Mouse (Mus musculus) liver, embryonic 12.5 days (tissue): ENCODE measurements at regions not wholly inside any gene's neighbourhood (a gene's known extent, or its start where the extent isn't known, plus 50 kb on each side); places are given as distances from the start of the nearest gene placed in this dataset.

Experiments
- ATAC-seq: fragments of 200-750 bp; cut with Nextera tagmentation; 2 replicates; pipeline ENCODE4 v1.8.0; 2017; ENCODE audit warnings: moderate number of reproducible peaks, mild to moderate bottlenecking, moderate library complexity
- H3K27ac ChIP-seq: fragments of 300-500 bp; sonication (generic); 2 replicates; pipeline ENCODE4 v1.5.1; 2016; ENCODE audit warnings: mild to moderate bottlenecking
- H3K27me3 ChIP-seq: fragments of 300-500 bp; sonication (generic); replicated peaks from 2 replicates; pipeline ENCODE4 v1.6.1; 2016; ENCODE audit warnings: mild to moderate bottlenecking, moderate library complexity
- H3K36me3 ChIP-seq: fragments of 300-500 bp; sonication (generic); 2 replicates; pipeline ENCODE4 v1.6.1; 2016; ENCODE audit warnings: mild to moderate bottlenecking, moderate library complexity
- H3K4me1 ChIP-seq: fragments of 300-500 bp; sonication (generic); 2 replicates; pipeline ENCODE4 v1.6.1; 2016
- H3K4me2 ChIP-seq: fragments of 300-500 bp; sonication (generic); 2 replicates; pipeline ENCODE4 v1.6.1; 2016; ENCODE audit warnings: mild to moderate bottlenecking, moderate library complexity
- H3K4me3 ChIP-seq: fragments of 300-500 bp; sonication (generic); 2 replicates; pipeline ENCODE4 v1.5.1; 2016; ENCODE audit warnings: mild to moderate bottlenecking, moderate library complexity
- H3K9ac ChIP-seq: fragments of 300-500 bp; sonication (generic); 2 replicates; pipeline ENCODE4 v1.6.1; 2016; ENCODE audit warnings: mild to moderate bottlenecking, moderate library complexity
- H3K9me3 ChIP-seq: fragments of 300-500 bp; sonication (generic); replicated peaks from 2 replicates; pipeline ENCODE4 v1.6.1; 2016; ENCODE audit warnings: mild to moderate bottlenecking, moderate library complexity
- WGBS: fragments of 180-500 bp; shearing (Covaris S2); methylation state at CpG from one replicate; pipeline ENCODE4 v1.1.7; 2016; ENCODE audit not compliant: insufficient replicate concordance; 5-methylcytosine and 5-hydroxymethylcytosine counted together

DNA sequence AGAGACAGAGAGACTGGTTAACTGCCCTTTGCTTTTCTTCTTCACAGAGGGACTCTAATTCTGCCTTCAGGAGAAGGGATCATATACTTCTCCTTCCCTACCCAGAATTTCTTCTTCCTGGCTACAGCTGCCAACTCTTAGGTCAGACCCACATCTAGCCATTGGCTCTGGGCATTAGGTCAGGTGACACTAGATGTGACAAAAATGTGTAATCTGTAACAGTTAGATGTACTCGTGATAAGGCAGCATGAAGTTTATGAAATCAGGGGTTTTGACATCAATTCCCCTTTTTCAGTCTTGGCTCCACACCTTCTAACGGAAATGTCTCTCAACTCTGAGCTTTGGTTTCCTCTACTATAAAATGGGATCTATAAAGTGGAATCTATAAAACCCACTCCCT is 428.4 kb downstream of the Bmper start:
- Histone ChIP-seq H3K4me1 (no peaks in the 10 kb centered on the region), H3K9ac (no peak overlapping the region), H3K27ac (no peak overlapping the region), H3K4me3 (no peak overlapping the region), H3K4me2 (no peak overlapping the region), H3K27me3 (no peaks in the 10 kb centered on the region), H3K9me3 (no peaks in the 10 kb centered on the region), H3K36me3 (no peaks in the 10 kb centered on the region)
- WGBS = 53% methylated on average over 2 of the region's 2 CpGs
- ATAC-seq = no peak

DNA sequence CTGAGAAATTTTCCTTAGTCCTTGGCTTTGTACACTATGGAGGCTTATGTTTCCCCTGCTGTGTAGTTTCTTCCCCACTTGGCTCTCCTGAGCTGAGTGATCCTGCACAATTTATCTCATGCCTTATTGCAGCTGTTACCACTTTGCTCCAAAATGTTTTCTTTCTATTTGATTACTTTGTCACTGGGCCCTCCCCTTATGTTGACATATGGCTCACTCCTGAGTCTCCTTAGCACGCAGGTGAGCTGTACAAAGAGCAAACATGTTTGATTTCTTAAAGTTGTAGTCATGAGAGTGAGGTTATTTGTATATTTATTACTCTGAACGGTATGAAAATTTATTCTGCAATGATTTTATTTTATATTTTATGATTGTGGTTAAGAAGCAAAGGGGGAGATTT is 430.2 kb downstream of the Bmper start:
- Histone ChIP-seq H3K9ac (no peak overlapping the region), H3K36me3 (no peaks in the 10 kb centered on the region), H3K9me3 (no peaks in the 10 kb centered on the region), H3K4me2 (no peak overlapping the region), H3K4me3 (no peak overlapping the region), H3K27ac (no peak overlapping the region), H3K27me3 (no peaks in the 10 kb centered on the region), H3K4me1 (no peaks in the 10 kb centered on the region)
- ATAC-seq = no peak
- 46% methylated on average over 2 of the region's 2 CpGs for WGBS

DNA sequence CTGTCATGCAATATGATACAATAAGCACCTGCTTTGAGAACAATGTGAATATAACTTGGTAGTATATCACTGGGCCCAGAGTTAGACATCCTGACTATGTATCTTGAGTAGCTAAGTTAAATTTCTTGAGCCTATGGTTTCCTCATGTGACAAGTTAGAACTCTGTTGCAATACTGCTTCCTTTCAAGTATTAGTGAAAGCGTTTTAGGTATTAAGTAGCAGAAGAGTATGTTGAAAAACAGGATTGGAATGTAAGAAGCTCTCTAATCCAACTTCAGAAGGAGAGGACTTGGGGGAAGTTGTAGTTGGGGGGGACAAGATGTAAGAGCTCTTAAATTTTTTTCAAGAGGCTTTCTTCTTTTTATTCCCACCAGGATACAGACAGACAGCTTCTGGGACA is 431.9 kb downstream of the Bmper start:
- WGBS = 44% methylated on average over 1 of the region's 1 CpGs
- no peaks in the 10 kb centered on the region for H3K36me3 ChIP-seq
- H3K4me2 ChIP-seq = no peak overlapping the region
- H3K4me3 ChIP-seq = no peak overlapping the region
- H3K27me3 ChIP-seq = no peaks in the 10 kb centered on the region
- no peaks in the 10 kb centered on the region for H3K4me1 ChIP-seq
- H3K9ac ChIP-seq = no peak overlapping the region
- H3K9me3 ChIP-seq = no peaks in the 10 kb centered on the region
- ATAC-seq = no peak
- H3K27ac ChIP-seq = no peak overlapping the region

DNA sequence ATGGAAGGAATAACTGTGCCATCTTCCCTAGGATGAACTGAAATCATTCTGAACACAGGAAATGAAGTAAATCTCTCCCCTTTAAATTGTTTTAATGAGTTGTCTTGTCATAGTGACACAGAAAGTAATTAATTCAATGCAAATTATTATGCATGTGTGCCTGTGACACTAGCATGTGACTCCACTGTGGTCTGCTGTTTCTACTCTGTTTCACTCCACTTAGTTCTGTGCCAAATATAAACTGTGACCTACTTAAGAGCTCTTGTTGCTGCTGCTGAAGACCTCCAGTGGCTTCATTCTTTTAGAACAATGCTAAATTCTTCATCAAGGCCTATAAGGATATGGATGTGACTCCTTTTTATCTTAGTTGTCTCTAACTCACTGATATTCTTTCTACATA is 431.8 kb upstream of the Npsr1 start:
- H3K36me3 ChIP-seq = no peaks in the 10 kb centered on the region
- H3K27ac ChIP-seq = no peak overlapping the region
- no peak overlapping the region for H3K9ac ChIP-seq
- H3K9me3 ChIP-seq = no peaks in the 10 kb centered on the region
- H3K4me2 ChIP-seq = no peak overlapping the region
- no peak overlapping the region for H3K4me3 ChIP-seq
- no peak for ATAC-seq
- no peaks in the 10 kb centered on the region for H3K4me1 ChIP-seq
- no peaks in the 10 kb centered on the region for H3K27me3 ChIP-seq

DNA sequence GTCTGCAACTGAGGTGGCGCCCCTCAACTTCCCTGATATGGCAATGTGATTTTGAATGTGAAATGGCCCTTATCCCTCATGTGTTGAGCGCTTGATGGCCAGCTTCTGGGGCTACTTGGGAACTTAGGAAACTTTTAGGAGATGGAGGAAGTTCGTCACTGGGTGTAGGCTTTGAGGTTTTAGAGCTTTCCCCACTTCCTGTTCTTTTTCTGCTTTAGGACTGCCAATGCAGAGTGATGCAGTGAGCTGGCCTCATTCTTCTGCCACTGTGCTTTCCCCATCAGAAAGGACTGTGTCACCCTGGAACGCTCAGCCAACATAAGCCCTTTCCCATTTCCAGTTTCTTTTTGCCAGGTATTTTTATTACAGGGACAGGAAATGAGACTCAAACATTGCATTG is 428.6 kb upstream of the Npsr1 start:
- H3K4me1 ChIP-seq = no peaks in the 10 kb centered on the region
- no peak overlapping the region for H3K4me3 ChIP-seq
- no peak for ATAC-seq
- no peak overlapping the region for H3K9ac ChIP-seq
- no peak overlapping the region for H3K4me2 ChIP-seq
- H3K36me3 ChIP-seq = no peaks in the 10 kb centered on the region
- WGBS = 37% methylated on average over 4 of the region's 4 CpGs
- H3K9me3 ChIP-seq = no peaks in the 10 kb centered on the region
- no peak overlapping the region for H3K27ac ChIP-seq
- no peaks in the 10 kb centered on the region for H3K27me3 ChIP-seq

DNA sequence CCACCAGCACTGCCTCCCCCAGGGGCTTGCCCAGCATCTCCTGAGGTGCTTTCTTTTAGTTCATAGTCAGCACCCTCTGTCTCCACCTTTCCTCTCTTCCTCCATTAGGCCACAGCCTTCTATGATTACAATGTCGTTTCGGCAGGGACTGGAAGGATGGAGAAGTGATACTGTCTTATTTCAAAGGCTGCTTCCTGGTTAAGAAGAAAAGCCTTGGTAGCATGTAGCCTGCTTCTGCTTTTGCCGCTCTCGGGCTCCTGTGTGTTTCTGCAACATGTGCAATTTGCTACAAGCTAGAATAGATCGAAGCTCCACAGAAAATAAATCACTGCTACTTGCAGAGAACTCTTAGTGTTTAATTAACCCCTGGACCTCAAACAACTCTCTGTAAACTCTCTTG is 427.2 kb upstream of the Npsr1 start:
- Histone ChIP-seq H3K27me3 (no peaks in the 10 kb centered on the region), H3K4me2 (peak overlapping the region; percentile 10; the same call in 1 of the 2 replicates), H3K36me3 (no peaks in the 10 kb centered on the region), H3K4me1 (no peaks in the 10 kb centered on the region), H3K4me3 (no peak overlapping the region), H3K9ac (no peak overlapping the region), H3K9me3 (no peaks in the 10 kb centered on the region), H3K27ac (no peak overlapping the region)
- ATAC-seq = no peak
- WGBS = 43% methylated on average over 5 of the region's 5 CpGs

DNA sequence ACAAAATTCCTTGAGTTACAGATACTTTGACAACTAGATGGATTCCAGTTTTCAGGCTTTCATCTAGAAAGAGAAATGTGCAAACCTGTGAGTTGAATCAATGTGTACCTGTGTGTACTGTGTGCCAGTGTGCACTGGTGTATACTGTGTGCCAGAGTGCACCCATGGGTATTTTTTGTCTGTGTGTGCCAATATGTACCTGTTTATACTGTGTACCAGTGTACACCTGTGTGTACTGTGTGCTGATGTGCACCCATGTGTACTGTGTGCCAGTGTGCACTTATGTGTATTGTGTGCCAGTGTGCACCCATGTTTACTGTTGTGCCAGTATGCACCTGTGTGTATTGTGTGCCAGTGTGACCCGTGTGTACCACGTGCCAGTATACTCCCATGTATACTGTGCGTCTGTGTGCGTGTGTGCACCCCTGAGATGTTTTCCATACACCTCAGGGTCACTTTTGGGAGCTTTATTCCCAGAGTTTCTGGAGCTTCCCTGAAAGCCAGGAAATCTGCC is 424.4 kb upstream of the Npsr1 start:
- Histone ChIP-seq H3K4me2 (no peak overlapping the region), H3K27me3 (no peaks in the 10 kb centered on the region), H3K9me3 (no peaks in the 10 kb centered on the region), H3K4me1 (no peaks in the 10 kb centered on the region), H3K9ac (no peak overlapping the region), H3K36me3 (no peaks in the 10 kb centered on the region), H3K27ac (no peak overlapping the region), H3K4me3 (no peak overlapping the region)
- ATAC-seq = no peak
- WGBS = 77% methylated on average over 4 of the region's 4 CpGs

DNA sequence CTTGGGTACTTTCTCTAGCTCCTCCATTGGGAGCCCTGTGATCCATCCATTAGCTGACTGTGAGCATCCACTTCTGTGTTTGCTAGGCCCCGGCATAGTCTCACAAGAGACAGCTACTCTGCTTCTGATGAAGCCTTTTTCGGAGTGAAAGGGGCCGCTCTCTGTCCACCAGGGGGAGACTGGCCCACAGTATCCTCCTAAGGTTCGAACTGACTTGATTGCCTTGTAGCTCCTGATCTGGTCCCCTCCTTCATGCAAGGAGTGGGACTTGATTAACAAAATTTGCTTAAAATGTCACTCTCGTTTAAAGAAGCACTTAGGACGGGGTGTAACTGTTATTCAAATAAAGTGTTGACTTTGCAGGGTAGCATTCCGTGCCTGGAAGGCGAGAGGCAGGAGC is 423.0 kb upstream of the Npsr1 start:
- H3K4me1 ChIP-seq = no peaks in the 10 kb centered on the region
- H3K27me3 ChIP-seq = no peaks in the 10 kb centered on the region

DNA sequence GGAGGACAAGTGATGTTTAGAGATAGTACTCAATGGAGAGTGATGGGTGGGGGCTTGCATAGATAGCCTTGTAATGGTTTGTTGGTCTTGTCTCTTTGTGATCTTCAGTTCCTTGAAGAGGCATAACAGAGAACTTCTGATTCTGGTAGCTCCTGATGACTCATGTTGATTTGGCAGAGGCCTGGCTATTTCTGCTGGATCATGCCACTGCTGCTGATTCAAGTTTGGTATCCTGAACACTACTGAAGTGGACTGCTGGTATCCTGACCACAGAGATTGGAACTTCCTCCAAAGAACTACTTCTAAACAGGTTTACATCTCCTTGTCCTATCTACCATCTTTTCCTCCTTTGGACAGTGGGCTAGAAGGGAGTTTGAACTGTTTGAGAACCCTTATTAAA is 408.3 kb upstream of the Npsr1 start:
- Histone ChIP-seq H3K4me3 (no peak overlapping the region), H3K9ac (no peak overlapping the region), H3K27me3 (no peaks in the 10 kb centered on the region), H3K27ac (no peak overlapping the region), H3K4me1 (no peaks in the 10 kb centered on the region), H3K4me2 (no peak overlapping the region), H3K36me3 (no peaks in the 10 kb centered on the region), H3K9me3 (no peaks in the 10 kb centered on the region)
- no peak for ATAC-seq

More for the DNA sequence above, 423.0 kb upstream of the Npsr1 start:
- Histone ChIP-seq H3K4me3 (no peak overlapping the region), H3K9ac (no peak overlapping the region), H3K9me3 (no peaks in the 10 kb centered on the region), H3K36me3 (no peaks in the 10 kb centered on the region), H3K27ac (no peak overlapping the region), H3K4me2 (no peak overlapping the region)
- ATAC-seq = no peak
- 37% methylated on average over 8 of the region's 8 CpGs for WGBS

DNA sequence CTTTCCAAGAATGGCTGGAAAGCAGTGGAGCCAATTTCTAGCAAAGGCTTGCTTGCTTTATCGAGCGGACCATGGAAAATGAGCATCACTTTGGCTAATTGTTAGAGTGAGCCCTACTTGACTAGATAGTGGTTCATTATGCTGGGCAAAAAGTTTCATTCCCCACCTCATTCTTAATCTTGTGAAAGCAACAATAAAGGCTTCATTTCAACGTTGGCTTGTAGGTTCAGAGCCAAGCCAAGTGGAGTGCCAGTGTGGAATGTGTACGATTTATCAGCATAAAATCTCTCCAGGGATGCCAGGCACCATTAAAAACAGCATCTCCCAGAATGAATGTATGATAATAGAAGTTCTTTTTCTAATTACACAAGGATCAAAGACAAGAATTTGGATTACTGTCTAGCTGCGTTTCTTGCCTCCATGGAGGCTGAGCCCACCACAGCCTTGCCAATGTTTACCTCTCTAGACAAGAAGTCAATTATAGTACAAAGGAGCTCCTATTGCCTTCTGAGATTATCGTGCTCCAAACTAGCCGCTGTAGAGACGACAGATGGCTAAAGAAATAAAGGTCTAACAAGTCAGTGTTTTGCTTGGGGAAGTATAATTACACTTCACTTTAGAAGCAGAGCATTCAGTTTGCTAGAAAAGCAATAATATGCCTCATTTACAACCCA is 404.9 kb upstream of the Npsr1 start:
- Histone ChIP-seq H3K27me3 (no peaks in the 10 kb centered on the region), H3K4me3 (no peak overlapping the region), H3K9ac (no peak overlapping the region), H3K4me1 (no peaks in the 10 kb centered on the region), H3K36me3 (no peaks in the 10 kb centered on the region), H3K27ac (no peak overlapping the region), H3K9me3 (no peaks in the 10 kb centered on the region), H3K4me2 (no peak overlapping the region)
- no peak for ATAC-seq
- 67% methylated on average over 8 of the region's 8 CpGs for WGBS

DNA sequence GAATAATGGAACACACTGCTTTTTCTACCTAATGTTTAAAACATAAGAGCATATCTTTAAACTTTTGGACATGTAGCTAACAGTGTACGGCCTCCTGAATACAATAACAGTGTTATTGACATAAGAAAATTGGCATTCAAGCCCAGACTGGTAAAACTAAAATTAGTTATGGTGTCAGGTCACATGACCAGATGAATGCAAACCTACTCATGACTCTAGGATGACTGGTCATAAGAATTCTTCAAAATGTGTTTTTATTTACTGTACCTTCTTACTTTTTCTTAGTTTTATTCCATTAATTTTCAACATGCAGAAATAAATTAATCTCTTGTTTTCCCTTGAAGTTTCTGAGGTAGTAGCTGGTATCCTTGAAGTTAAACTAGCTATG is 404.4 kb upstream of the Npsr1 start:
- no peaks in the 10 kb centered on the region for H3K27me3 ChIP-seq
- H3K9me3 ChIP-seq = no peaks in the 10 kb centered on the region
- H3K36me3 ChIP-seq = no peaks in the 10 kb centered on the region
- H3K4me2 ChIP-seq = no peak overlapping the region
- H3K4me3 ChIP-seq = no peak overlapping the region
- 55% methylated on average over 1 of the region's 1 CpGs for whole genome bisulfite sequencing
- H3K4me1 ChIP-seq = no peaks in the 10 kb centered on the region
- no peak overlapping the region for H3K27ac ChIP-seq
- no peak for ATAC-seq
- no peak overlapping the region for H3K9ac ChIP-seq

DNA sequence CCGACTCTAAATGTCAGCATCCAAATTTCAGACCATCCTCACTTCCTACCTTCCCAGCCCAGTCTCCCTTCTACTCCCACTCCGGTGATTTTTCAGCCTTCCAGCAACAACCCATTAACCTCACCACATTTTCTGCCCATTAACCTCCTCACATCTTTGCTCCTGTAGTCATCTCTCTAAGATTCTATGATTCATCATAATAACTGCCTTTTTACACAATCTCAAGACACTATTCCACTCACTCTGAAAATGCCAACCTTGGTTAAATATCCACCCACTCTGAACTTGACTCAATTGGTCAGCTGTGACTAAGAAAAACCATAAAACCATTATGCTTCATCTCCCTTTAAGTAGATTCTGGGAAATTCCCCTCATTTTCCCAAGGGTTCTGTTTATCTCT is 403.3 kb upstream of the Npsr1 start:
- H3K9me3 ChIP-seq = no peaks in the 10 kb centered on the region
- no peak overlapping the region for H3K27ac ChIP-seq
- H3K27me3 ChIP-seq = no peaks in the 10 kb centered on the region
- 56% methylated on average over 2 of the region's 2 CpGs for WGBS
- H3K36me3 ChIP-seq = no peaks in the 10 kb centered on the region
- no peak overlapping the region for H3K4me2 ChIP-seq
- no peaks in the 10 kb centered on the region for H3K4me1 ChIP-seq
- ATAC-seq = no peak
- no peak overlapping the region for H3K4me3 ChIP-seq
- H3K9ac ChIP-seq = no peak overlapping the region

DNA sequence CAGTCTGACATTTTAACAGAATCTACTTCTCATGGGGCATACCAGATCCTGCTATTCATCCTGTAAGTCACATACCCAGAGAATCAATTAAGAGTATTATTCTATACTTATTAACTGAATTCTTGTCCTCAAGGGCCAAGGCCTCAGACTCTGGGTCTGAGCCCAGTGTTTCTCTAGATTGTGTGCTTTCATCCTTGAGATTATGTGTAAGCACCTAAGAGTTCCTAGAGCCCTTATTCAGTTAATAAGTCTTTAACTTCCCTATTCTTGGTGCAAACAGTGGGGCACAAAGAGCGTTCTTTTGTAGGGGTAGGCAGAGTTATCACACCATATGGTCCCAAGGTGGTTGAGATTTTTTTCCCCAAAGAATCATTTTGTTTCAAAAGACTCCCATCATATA is 397.2 kb upstream of the Npsr1 start:
- no peak for ATAC-seq
- Histone ChIP-seq H3K4me1 (no peaks in the 10 kb centered on the region), H3K9ac (no peak overlapping the region), H3K9me3 (no peaks in the 10 kb centered on the region), H3K4me3 (no peak overlapping the region), H3K4me2 (no peak overlapping the region), H3K27ac (no peak overlapping the region), H3K27me3 (no peaks in the 10 kb centered on the region), H3K36me3 (no peaks in the 10 kb centered on the region)
- WGBS = 69% methylated on average over 1 of the region's 1 CpGs
